Mouse (Mus musculus): ENCODE data around the gene AC170998.1.
"Not testable (repeated sequence)": the region's sequence is repeated elsewhere in the genome, so short reads cannot be mapped to it uniquely, and the experiment has no call there.

AC170998.1 gene

GRCm38 (mm10) chr17:28756447-28756846 is 30.6 kb downstream of the AC170998.1 start:
- DNase-seq (ENCODE audit: extremely low spot score, low read depth, low spot score): no peak

- no peak for DNase-seq (ENCODE audit: extremely low spot score, low read depth, low spot score)
These were observed 31.6 kb downstream of the AC170998.1 start for GRCm38 (mm10) chr17:28757470-28757869.

- no peak for DNase-seq (ENCODE audit: extremely low spot score, low read depth, low spot score)
These were observed 34.9 kb downstream of the AC170998.1 start for GRCm38 (mm10) chr17:28760736-28761312.

DNA sequence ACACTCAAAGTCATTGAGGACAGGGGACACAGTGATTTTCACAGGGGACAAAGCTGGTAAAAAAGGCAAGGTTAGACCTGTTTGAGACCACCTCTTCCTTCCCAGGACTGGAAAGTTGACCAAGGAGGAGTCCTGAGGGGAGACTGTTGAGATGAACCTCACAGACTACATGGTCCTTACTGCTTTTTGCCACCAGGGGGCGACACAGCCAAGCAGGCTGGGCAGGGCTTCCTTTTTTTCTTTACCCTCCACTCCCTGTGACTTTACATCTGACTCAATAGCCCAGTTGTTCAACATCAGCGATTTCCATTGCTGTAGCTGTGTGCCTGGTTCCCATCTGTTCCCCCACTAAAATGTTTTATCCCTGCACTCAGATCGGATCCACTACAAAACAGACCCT is 36.0 kb downstream of the AC170998.1 start:
- no peak for DNase-seq (ENCODE audit: extremely low spot score, low read depth, low spot score)

DNA sequence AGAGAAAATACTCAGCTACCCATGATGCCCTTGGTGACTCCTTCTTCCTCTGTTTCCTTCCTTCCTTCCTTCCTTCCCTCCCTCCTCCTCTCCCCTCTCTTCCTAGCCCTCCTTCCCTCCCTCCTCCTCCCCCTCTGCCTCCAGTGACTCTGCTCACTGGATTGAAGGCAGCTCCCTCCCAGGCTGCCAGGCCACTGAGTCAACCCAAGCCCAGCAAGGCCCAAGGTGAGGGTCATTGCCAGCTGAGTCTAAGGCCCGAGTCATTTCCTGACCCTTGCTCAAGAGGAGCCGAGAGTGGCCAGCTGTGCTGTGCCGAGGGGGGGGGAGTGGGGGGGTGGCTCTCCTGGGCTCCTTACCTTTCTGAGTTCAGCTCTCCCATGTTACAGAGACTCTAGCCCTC is 40.3 kb downstream of the AC170998.1 start:
- no peak for DNase-seq (ENCODE audit: extremely low spot score, low read depth, low spot score)

DNA sequence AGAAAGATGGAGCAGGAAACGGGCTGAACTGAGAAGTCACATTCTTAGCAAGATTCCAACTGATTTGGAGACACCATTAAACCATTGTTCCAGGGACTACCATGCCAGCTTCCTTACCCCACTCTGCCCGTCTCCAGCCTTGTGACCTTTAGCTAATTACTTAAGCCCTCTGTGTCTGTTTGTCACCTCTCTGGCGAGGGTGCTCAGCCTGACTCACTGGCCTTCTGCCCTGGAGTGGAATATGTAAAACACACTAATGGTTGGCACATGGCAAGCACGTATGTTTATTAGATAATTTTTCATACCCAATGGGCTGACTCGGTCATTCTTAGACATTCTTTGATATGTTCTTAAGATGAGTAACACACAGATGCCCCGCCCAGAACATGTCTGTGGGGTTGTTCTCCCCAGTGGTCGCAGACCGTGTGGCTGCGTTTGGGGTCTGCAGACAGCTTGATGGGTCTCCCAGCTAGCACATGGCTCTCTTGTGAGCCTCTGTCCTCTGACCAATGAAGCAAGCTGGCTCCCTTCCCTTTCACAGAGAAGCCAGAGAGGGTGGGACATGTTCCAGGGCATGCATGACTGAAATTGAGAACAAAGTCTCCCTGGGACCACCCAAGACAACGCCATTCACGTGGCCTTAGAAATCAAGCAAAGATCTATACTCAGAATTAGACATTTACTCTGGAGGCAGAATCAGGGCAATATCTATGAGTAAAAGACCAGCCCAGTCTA is 41.1 kb downstream of the AC170998.1 start:
- no peak for DNase-seq (ENCODE audit: extremely low spot score, low read depth, low spot score)

GRCm38 (mm10) chr17:28769121-28769874 is 43.4 kb downstream of the AC170998.1 start, which contains the start of gene Mapk13:
Mapk13 (plus strand) TSS chr17:28769297.
- no peak for DNase-seq (ENCODE audit: extremely low spot score, low read depth, low spot score)

DNA sequence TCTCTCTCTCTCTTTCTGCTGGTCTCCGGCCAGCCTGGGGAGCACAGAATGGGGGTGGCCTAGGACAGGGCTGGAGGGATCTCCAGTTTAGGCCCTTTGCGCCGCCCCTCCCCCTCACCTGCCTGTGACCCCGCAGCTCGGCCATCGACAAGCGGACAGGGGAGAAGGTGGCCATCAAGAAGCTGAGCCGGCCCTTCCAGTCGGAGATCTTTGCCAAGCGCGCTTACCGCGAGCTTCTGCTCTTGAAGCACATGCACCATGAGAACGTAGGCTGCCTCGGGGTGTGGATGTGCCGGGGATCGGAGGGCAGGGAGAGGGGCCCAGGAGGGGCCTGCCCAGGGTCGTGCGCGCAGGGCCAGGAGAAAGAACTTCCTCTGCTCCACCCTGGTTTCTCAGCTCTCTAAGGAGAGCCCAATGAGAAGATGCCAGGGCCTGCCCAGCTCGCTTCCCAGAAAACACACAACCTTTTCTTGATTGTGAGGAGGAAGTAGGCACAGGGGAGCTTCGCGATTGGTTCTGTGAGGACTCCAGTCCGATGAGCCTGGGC is 44.1 kb downstream of the AC170998.1 start:
- DNase-seq (ENCODE audit: extremely low spot score, low read depth, low spot score): no peak

DNA sequence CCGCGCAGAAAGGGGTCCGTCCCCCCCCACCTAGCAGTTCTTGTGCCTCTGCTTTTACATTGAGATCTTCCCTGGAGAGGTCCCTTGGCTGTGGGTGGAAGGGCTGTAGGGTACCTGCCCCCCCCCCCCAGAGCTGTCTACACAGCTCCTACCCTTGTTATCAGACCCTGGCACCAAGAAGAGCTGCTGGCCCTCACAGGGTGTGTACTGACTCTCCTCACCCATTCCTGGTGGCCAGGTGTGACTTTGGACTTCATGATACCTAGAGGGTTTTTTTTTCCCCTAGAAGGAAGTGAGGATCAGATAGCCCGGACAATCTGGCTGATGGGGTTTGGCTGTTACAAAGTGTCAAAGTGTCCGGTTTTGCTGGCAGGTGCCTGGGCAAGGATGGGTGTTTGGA is 45.4 kb downstream of the AC170998.1 start:
- DNase-seq (ENCODE audit: extremely low spot score, low read depth, low spot score): no peak

DNA sequence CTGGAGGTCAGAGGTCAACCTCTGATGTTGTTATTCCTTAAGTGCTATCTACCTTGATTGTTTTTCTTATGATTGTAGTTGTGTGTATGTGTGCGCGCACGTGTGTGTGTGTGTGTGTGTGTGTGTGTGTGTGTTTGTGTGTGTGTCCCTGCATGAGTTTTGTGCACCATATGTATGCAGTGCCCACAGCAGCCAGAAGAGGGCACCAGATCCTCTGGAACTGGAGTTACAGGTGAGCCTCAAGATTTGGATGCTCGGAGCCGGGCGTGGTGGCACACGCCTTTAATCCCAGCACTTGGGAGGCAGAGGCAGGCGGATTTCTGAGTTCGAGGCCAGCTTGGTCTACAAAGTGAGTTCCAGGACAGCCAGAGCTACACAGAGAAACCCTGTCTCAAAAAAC is 48.4 kb downstream of the AC170998.1 start:
- DNase-seq (ENCODE audit: extremely low spot score, low read depth, low spot score): not testable (repeated sequence)

DNA sequence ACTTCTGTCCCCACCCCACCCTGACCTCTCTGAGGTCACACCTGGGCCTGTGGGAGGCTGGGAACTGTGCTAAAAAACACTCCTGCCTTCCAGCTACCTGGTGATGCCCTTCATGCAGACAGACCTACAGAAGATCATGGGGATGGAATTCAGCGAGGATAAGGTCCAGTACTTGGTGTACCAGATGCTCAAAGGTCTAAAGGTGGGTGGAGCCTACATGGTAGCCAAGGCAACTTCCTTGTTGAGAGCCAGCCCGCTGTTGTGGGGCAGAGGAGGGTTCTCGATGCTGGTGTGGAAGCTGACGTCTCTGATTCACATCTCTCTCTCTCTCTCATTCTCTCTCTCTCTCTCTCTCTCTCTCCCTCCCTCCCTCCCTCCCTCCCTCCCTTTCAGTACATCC is 49.3 kb downstream of the AC170998.1 start:
- DNase-seq (ENCODE audit: extremely low spot score, low read depth, low spot score): no peak

Data from hindlimb bud, embryonic 11.5 days (tissue).